Comparison of ENCODE assay signal across 8 mouse cellular contexts in the genomic region with DNA sequence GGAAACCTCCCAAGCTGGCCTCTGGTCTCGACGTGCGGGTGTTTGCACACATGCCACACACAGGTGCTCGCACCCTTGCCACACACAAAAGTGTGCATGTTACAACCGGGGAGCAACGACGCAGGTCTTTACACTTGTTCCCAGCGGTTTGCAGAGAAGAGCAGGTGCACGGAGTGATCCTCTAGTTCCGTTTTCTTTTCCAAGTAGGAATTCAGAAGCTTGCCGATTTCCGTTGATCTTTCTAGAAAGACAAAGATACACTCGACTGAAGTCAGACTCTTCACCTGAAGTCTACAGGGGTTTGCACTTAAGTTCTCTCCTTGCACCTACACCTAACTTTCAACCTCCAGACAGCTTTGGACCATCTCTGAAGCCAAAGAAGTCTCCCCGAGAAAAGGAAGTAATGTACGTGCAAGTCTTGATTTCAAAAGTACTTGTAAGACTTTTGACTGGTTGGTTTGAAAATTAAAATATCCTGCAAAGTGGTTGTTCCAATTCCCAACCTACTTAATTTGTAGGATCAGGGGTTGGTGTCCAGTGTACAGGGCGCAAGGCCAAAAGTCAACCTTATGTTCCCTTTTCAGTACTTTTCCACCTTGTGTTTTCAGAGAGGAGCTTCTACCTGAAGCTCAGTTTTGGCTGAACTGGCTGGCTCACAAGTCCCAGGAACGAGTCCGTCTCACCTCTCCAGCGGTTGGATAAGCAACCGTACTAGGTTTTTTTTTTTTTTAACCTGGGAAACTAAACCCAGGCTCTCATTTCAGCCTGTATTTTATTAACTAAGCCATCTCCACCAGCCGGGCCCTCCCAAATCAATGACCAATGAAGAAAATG. TPM values are rescaled to one million over a fixed set of nuclear protein-coding genes. Genes with fewer than 3 reads are reported as not detected.
DNase-seq lines count a peak whose midpoint lies in the region; ATAC-seq and TF ChIP-seq lines count a peak whose summit lies in the region.

No protein-coding gene starts in this region.

- H3K9ac ChIP-seq in kidney, embryonic 14.5 days (ENCODE audit: low read depth, low read length): peak overlapping the region; percentile 81
- H3K9ac ChIP-seq in hindbrain, embryonic 13.5 days: peak overlapping the region; percentile 82
- H3K9ac ChIP-seq in midbrain, postnatal 0 days (replicated peaks; ENCODE audit: low read length, poor library complexity, severe bottlenecking): peak overlapping the region; percentile 75

- no peak for DNase-seq in kidney, adult 8-10 months
- DNase-seq in midbrain, postnatal 0 days (ENCODE audit: low spot score): no peak
- no peak for DNase-seq in thymus, postnatal 25 days
- DNase-seq in adrenal gland, postnatal 10 days: no peak
- DNase-seq in right cerebral cortex, postnatal 10 days (ENCODE audit: low spot score in 2 of 2): no peak

- no peaks in the 10 kb centered on the region for H3K9me3 ChIP-seq in kidney, embryonic 14.5 days (ENCODE audit: control insufficient read depth, low read length)
- H3K9me3 ChIP-seq in hindbrain, embryonic 13.5 days: no peaks in the 10 kb centered on the region
- H3K9me3 ChIP-seq in midbrain, postnatal 0 days (ENCODE audit: low read length): no peaks in the 10 kb centered on the region

- ATAC-seq in kidney, embryonic 14.5 days (ENCODE audit: low FRiP score, low TSS enrichment): no peak
- ATAC-seq in hindbrain, embryonic 13.5 days (ENCODE audit: low FRiP score): no peak
- no peak for ATAC-seq in midbrain, postnatal 0 days (ENCODE audit: low FRiP score)

- no peaks in the 10 kb centered on the region for H3K27me3 ChIP-seq in kidney, embryonic 14.5 days (ENCODE audit: control insufficient read depth, insufficient read depth, low read length)
- H3K27me3 ChIP-seq in hindbrain, embryonic 13.5 days: no peaks in the 10 kb centered on the region
- H3K27me3 ChIP-seq in midbrain, postnatal 0 days (ENCODE audit: insufficient read depth, low read length): no peaks in the 10 kb centered on the region

- whole genome bisulfite sequencing in kidney, embryonic 14.5 days: 73% methylated on average over 21 of the region's 21 CpGs
- 79% methylated on average over 21 of the region's 21 CpGs for WGBS in hindbrain, embryonic 13.5 days
- WGBS in midbrain, postnatal 0 days: 78% methylated on average over 21 of the region's 21 CpGs

- no peak for TF ChIP-seq CTCF in bone marrow macrophage, adult 2 months (IDR thresholded peaks at IDR 0.05; ENCODE audit: low read depth, low read length)
- no peak for TF ChIP-seq CTCF in midbrain, postnatal 0 days (IDR thresholded peaks at IDR 0.05)

- peaks cover 35% of the 10 kb centered on the region for H3K36me3 ChIP-seq in kidney, embryonic 14.5 days (ENCODE audit: control insufficient read depth, insufficient read depth, low read length)
- H3K36me3 ChIP-seq in hindbrain, embryonic 13.5 days: peaks cover 30% of the 10 kb centered on the region
- peaks cover 8% of the 10 kb centered on the region; the same call in 1 of the 2 replicates for H3K36me3 ChIP-seq in midbrain, postnatal 0 days (ENCODE audit: insufficient read depth, low read length)

- peaks cover 22% of the 10 kb centered on the region for H3K4me1 ChIP-seq in kidney, embryonic 14.5 days (ENCODE audit: control insufficient read depth, insufficient read depth, low read length)
- peaks cover 18% of the 10 kb centered on the region for H3K4me1 ChIP-seq in bone marrow macrophage, adult 2 months (ENCODE audit: control insufficient read depth, insufficient read depth, low read length)
- H3K4me1 ChIP-seq in hindbrain, embryonic 13.5 days (replicated peaks): peaks cover 37% of the 10 kb centered on the region
- peaks cover 7% of the 10 kb centered on the region; the same call in 1 of the 2 replicates for H3K4me1 ChIP-seq in midbrain, postnatal 0 days (ENCODE audit: insufficient read depth, low read length)

- peak overlapping the region; percentile 86; the same call in 1 of the 2 replicates for H3K27ac ChIP-seq in kidney, embryonic 14.5 days (ENCODE audit: low read depth, low read length)
- H3K27ac ChIP-seq in bone marrow macrophage, adult 2 months (ENCODE audit: insufficient read depth, low read depth, low read length): peak overlapping the region; percentile 60; the same call in 1 of the 2 replicates
- peak overlapping the region; percentile 81 for H3K27ac ChIP-seq in hindbrain, embryonic 13.5 days
- peak overlapping the region; percentile 68; the same call in 1 of the 2 replicates for H3K27ac ChIP-seq in midbrain, postnatal 0 days (ENCODE audit: low read depth, low read length)

- H3K4me3 ChIP-seq in kidney, embryonic 14.5 days (ENCODE audit: low read length): peak overlapping the region; percentile 75
- peak overlapping the region; percentile 90 for H3K4me3 ChIP-seq in bone marrow macrophage, adult 2 months (ENCODE audit: insufficient read depth, low read length)
- H3K4me3 ChIP-seq in hindbrain, embryonic 13.5 days: peak overlapping the region; percentile 67
- H3K4me3 ChIP-seq in midbrain, postnatal 0 days (ENCODE audit: low read depth, low read length): peak overlapping the region; percentile 67

- peak overlapping the region; percentile 64 for H3K4me2 ChIP-seq in kidney, embryonic 14.5 days (replicated peaks; ENCODE audit: low read depth, low read length)
- peak overlapping the region; percentile 77 for H3K4me2 ChIP-seq in hindbrain, embryonic 13.5 days
- peak overlapping the region; percentile 57 for H3K4me2 ChIP-seq in midbrain, postnatal 0 days (ENCODE audit: low read depth, low read length, poor library complexity, severe bottlenecking)

- TF ChIP-seq POLR2A in bone marrow macrophage, adult 2 months (IDR thresholded peaks at IDR 0.05; ENCODE audit: borderline replicate concordance, low read depth, low read length): no peak

RNA-seq across cellular contexts. Expression of a gene that starts 0.8 kb away (rescaled TPM):
- polyA plus RNA-seq in kidney, embryonic 14.5 days (2014; fragmentation: Nextera tagmentation; extraction: Ambion mirVana): 287 and 307 TPM in 2 replicates
- 36.8 and 46.8 TPM in 2 replicates for polyA plus RNA-seq in bone marrow macrophage, adult 2 months (2012; ENCODE audit: insufficient read depth, insufficient read length, missing spikeins)
- polyA plus RNA-seq in hindbrain, embryonic 13.5 days (2015; fragmentation: Nextera tagmentation; extraction: Ambion mirVana): 157 and 161 TPM in 2 replicates
- 66.8 and 88.8 TPM in 2 replicates for total RNA-seq in midbrain, postnatal 0 days (2014; rRNA removed)
- 109 TPM in 2 replicates for polyA plus RNA-seq in midbrain, postnatal 0 days (2015; fragmentation: Nextera tagmentation; extraction: Ambion mirVana)
- 10 to 100 TPM; 72.3 to 76.9 TPM for total RNA-seq in adrenal gland, postnatal 10 days (2021)

RNA-seq across cellular contexts. Expression of a gene that starts 2.9 kb away (rescaled TPM):
- 10.7 and 18.5 TPM in 2 replicates for polyA plus RNA-seq in kidney, embryonic 14.5 days (2014; fragmentation: Nextera tagmentation; extraction: Ambion mirVana)
- 10.7 and 12.4 TPM in 2 replicates for polyA plus RNA-seq in bone marrow macrophage, adult 2 months (2012; ENCODE audit: insufficient read depth, insufficient read length, missing spikeins)
- polyA plus RNA-seq in hindbrain, embryonic 13.5 days (2015; fragmentation: Nextera tagmentation; extraction: Ambion mirVana): 9.4 and 10.5 TPM in 2 replicates
- 12.6 and 13.5 TPM in 2 replicates for total RNA-seq in midbrain, postnatal 0 days (2014; rRNA removed)
- polyA plus RNA-seq in midbrain, postnatal 0 days (2015; fragmentation: Nextera tagmentation; extraction: Ambion mirVana): 7.1 and 7.5 TPM in 2 replicates
- 10 to 100 TPM; 15.2 to 17.9 TPM for total RNA-seq in adrenal gland, postnatal 10 days (2021)

RNA-seq across cellular contexts. Expression of a gene that starts 23.8 kb away (rescaled TPM):
- polyA plus RNA-seq in kidney, embryonic 14.5 days (2014; fragmentation: Nextera tagmentation; extraction: Ambion mirVana): 10.8 and 13.2 TPM in 2 replicates
- polyA plus RNA-seq in bone marrow macrophage, adult 2 months (2012; ENCODE audit: insufficient read depth, insufficient read length, missing spikeins): 16.2 and 20.8 TPM in 2 replicates
- polyA plus RNA-seq in hindbrain, embryonic 13.5 days (2015; fragmentation: Nextera tagmentation; extraction: Ambion mirVana): 16.4 and 19.3 TPM in 2 replicates
- total RNA-seq in midbrain, postnatal 0 days (2014; rRNA removed): 10.6 and 20.0 TPM in 2 replicates
- polyA plus RNA-seq in midbrain, postnatal 0 days (2015; fragmentation: Nextera tagmentation; extraction: Ambion mirVana): 8.6 and 10.3 TPM in 2 replicates
- 10 to 100 TPM; 33.5 to 48.8 TPM for total RNA-seq in adrenal gland, postnatal 10 days (2021)

RNA-seq across cellular contexts. Expression of a gene that starts 46.2 kb away (rescaled TPM):
- 58.6 and 64.8 TPM in 2 replicates for polyA plus RNA-seq in kidney, embryonic 14.5 days (2014; fragmentation: Nextera tagmentation; extraction: Ambion mirVana)
- polyA plus RNA-seq in bone marrow macrophage, adult 2 months (2012; ENCODE audit: insufficient read depth, insufficient read length, missing spikeins): 22.1 and 22.2 TPM in 2 replicates
- 41.3 and 43.4 TPM in 2 replicates for polyA plus RNA-seq in hindbrain, embryonic 13.5 days (2015; fragmentation: Nextera tagmentation; extraction: Ambion mirVana)
- 56.0 and 63.3 TPM in 2 replicates for total RNA-seq in midbrain, postnatal 0 days (2014; rRNA removed)
- 53.7 and 57.1 TPM in 2 replicates for polyA plus RNA-seq in midbrain, postnatal 0 days (2015; fragmentation: Nextera tagmentation; extraction: Ambion mirVana)
- total RNA-seq in adrenal gland, postnatal 10 days (2021): 10 to 100 TPM; 46.0 to 51.7 TPM

RNA-seq across cellular contexts. Expression of a gene that starts 49.6 kb away (rescaled TPM):
- 80.8 and 95.7 TPM in 2 replicates for polyA plus RNA-seq in kidney, embryonic 14.5 days (2014; fragmentation: Nextera tagmentation; extraction: Ambion mirVana)
- 43.8 and 51.6 TPM in 2 replicates for polyA plus RNA-seq in bone marrow macrophage, adult 2 months (2012; ENCODE audit: insufficient read depth, insufficient read length, missing spikeins)
- 107 and 112 TPM in 2 replicates for polyA plus RNA-seq in hindbrain, embryonic 13.5 days (2015; fragmentation: Nextera tagmentation; extraction: Ambion mirVana)
- total RNA-seq in midbrain, postnatal 0 days (2014; rRNA removed): 39.3 and 58.7 TPM in 2 replicates
- 75.8 and 81.8 TPM in 2 replicates for polyA plus RNA-seq in midbrain, postnatal 0 days (2015; fragmentation: Nextera tagmentation; extraction: Ambion mirVana)
- 10 to 100 TPM; 62.2 to 75.5 TPM for total RNA-seq in adrenal gland, postnatal 10 days (2021)
